Mouse (Mus musculus) intestine, embryonic 14.5 days (tissue): Measurements from ENCODE around the gene Ogn. TPM values are rescaled to one million over a fixed set of nuclear protein-coding genes. Genes with fewer than 3 reads are reported as not detected.

Experiments used
- ATAC-seq: fragments of 200-750 bp; cut with Nextera tagmentation; replicated peaks from 2 replicates; pipeline ENCODE4 v1.8.0; 2017; ENCODE audit warnings: low read depth, moderate number of reproducible peaks, moderate TSS enrichment, moderate library complexity; ENCODE audit not compliant: low FRiP score, low TSS enrichment
- DNase-seq: peaks from one replicate; pipeline ENCODE4 v3.0.0-alpha.2; 2018; ENCODE audit warnings: low spot score
- H3K27ac ChIP-seq: fragments of 300-500 bp; sonication (generic); 2 replicates; pipeline ENCODE4 v1.5.1; 2014; ENCODE audit warnings: low read depth, mild to moderate bottlenecking, control low read depth
- H3K27me3 ChIP-seq: fragments of 300-500 bp; sonication (generic); replicated peaks from 2 replicates; pipeline ENCODE4 v1.6.1; 2014; ENCODE audit warnings: low read length, control low read depth; ENCODE audit not compliant: control insufficient read depth, insufficient read depth
- H3K36me3 ChIP-seq: fragments of 300-500 bp; sonication (generic); 2 replicates; pipeline ENCODE4 v1.6.1; 2014; ENCODE audit warnings: low read length, control low read depth; ENCODE audit not compliant: control insufficient read depth, insufficient read depth
- H3K4me1 ChIP-seq: fragments of 300-500 bp; sonication (generic); replicated peaks from 2 replicates; pipeline ENCODE4 v1.6.1; 2014; ENCODE audit warnings: low read length, control low read depth, mixed read lengths; ENCODE audit not compliant: control insufficient read depth, insufficient read depth
- H3K4me2 ChIP-seq: fragments of 300-500 bp; sonication (generic); 2 replicates; pipeline ENCODE4 v1.6.1; 2014; ENCODE audit warnings: low read length
- H3K4me3 ChIP-seq: fragments of 300-500 bp; sonication (generic); 2 replicates; pipeline ENCODE4 v1.5.1; 2014; ENCODE audit warnings: low read depth, low read length, control low read depth, mixed read lengths
- H3K9ac ChIP-seq: fragments of 300-500 bp; sonication (generic); 2 replicates; pipeline ENCODE4 v1.6.1; 2014; ENCODE audit warnings: mild to moderate bottlenecking, low read length
- H3K9me3 ChIP-seq: fragments of 300-500 bp; sonication (generic); 2 replicates; pipeline ENCODE4 v1.6.1; 2016; ENCODE audit warnings: low read length, control low read depth; ENCODE audit not compliant: control insufficient read depth
- WGBS: fragments of 180-500 bp; shearing (Covaris S2); extraction: QIAGEN DNeasy Blood & Tissue Kit; methylation state at CpG from one replicate; pipeline ENCODE4 v1.1.7; 2014; 5-methylcytosine and 5-hydroxymethylcytosine counted together
- polyA plus RNA-seq: library from polyadenylated mRNA; unstranded; fragments of >200 nt; fragmentation: Nextera tagmentation; extraction: Ambion mirVana; gene quantifications from 2 replicates; pipeline ENCODE4 v1.2.1, GENCODE M21; 2014

The Ogn gene
- polyA plus RNA-seq, 1 experiment from 2014 or later, result 56.9 TPM

GRCm38 (mm10) chr13:49629076-49629475, 21.2 kb downstream of the Ogn start:
- Histone ChIP-seq H3K36me3 (no peaks in the 10 kb centered on the region), H3K27me3 (no peaks in the 10 kb centered on the region), H3K4me1 (no peaks in the 10 kb centered on the region), H3K27ac (no peak overlapping the region), H3K9me3 (no peaks in the 10 kb centered on the region), H3K4me3 (no peak overlapping the region), H3K4me2 (no peak overlapping the region), H3K9ac (no peak overlapping the region)
- DNase-seq, result no peak
- no peak for ATAC-seq
- WGBS, result 96% methylated on average over 2 of the region's 2 CpGs

- 94% methylated on average over 2 of the region's 2 CpGs for WGBS
- no peak overlapping the region for H3K9ac ChIP-seq
- no peak overlapping the region for H3K4me3 ChIP-seq
- no peaks in the 10 kb centered on the region for H3K4me1 ChIP-seq
- ATAC-seq (no peak), DNase-seq (no peak)
- H3K27me3 ChIP-seq, result no peaks in the 10 kb centered on the region
- H3K9me3 ChIP-seq, result no peaks in the 10 kb centered on the region
- peaks cover 4% of the 10 kb centered on the region; the same call in 1 of the 2 replicates for H3K36me3 ChIP-seq
- no peak overlapping the region for H3K4me2 ChIP-seq
- H3K27ac ChIP-seq, result no peak overlapping the region
Observed at GRCm38 (mm10) chr13:49639965-49640364, 32.1 kb downstream of the Ogn start.

- no peak overlapping the region for H3K9ac ChIP-seq
- 75% methylated on average over 6 of the region's 6 CpGs for whole genome bisulfite sequencing
- H3K27me3 ChIP-seq, result no peaks in the 10 kb centered on the region
- H3K9me3 ChIP-seq, result no peaks in the 10 kb centered on the region
- H3K4me2 ChIP-seq, result no peak overlapping the region
- no peak for ATAC-seq
- no peaks in the 10 kb centered on the region for H3K4me1 ChIP-seq
- no peak for DNase-seq
- no peak overlapping the region for H3K4me3 ChIP-seq
- H3K36me3 ChIP-seq, result 0 out of 2 replicates have a peak, but pooled peaks cover 7% of the 10 kb centered on the region
- H3K27ac ChIP-seq, result no peak overlapping the region
Observed at GRCm38 (mm10) chr13:49642650-49643049, 34.8 kb downstream of the Ogn start.

GRCm38 (mm10) chr13:49643669-49644362, 36.0 kb downstream of the Ogn start:
- ATAC-seq (no peak), DNase-seq (no peak)
- Histone ChIP-seq H3K4me1 (no peaks in the 10 kb centered on the region), H3K9ac (no peak overlapping the region), H3K36me3 (0 out of 2 replicates have a peak, but pooled peaks cover 7% of the 10 kb centered on the region), H3K4me3 (no peak overlapping the region), H3K9me3 (no peaks in the 10 kb centered on the region), H3K27ac (0 out of 2 replicates have a peak overlapping the region, but pooled peaks have one; percentile 22), H3K4me2 (no peak overlapping the region), H3K27me3 (no peaks in the 10 kb centered on the region)

GRCm38 (mm10) chr13:49644731-49645529, 37.1 kb downstream of the Ogn start:
- Histone ChIP-seq H3K9ac (no peak overlapping the region), H3K36me3 (0 out of 2 replicates have a peak, but pooled peaks cover 7% of the 10 kb centered on the region), H3K4me2 (no peak overlapping the region), H3K27ac (peak overlapping the region; percentile 27; the same call in 1 of the 2 replicates), H3K4me3 (no peak overlapping the region), H3K27me3 (no peaks in the 10 kb centered on the region), H3K4me1 (no peaks in the 10 kb centered on the region), H3K9me3 (no peaks in the 10 kb centered on the region)
- ATAC-seq (no peak), DNase-seq (peak; percentile 55)
- WGBS, result 50% methylated on average over 2 of the region's 2 CpGs

GRCm38 (mm10) chr13:49646019-49646418, 38.2 kb downstream of the Ogn start:
- no peak overlapping the region for H3K4me3 ChIP-seq
- H3K4me1 ChIP-seq, result no peaks in the 10 kb centered on the region
- 0 out of 2 replicates have a peak, but pooled peaks cover 3% of the 10 kb centered on the region for H3K36me3 ChIP-seq
- no peaks in the 10 kb centered on the region for H3K27me3 ChIP-seq
- H3K4me2 ChIP-seq, result no peak overlapping the region
- H3K9me3 ChIP-seq, result no peaks in the 10 kb centered on the region
- H3K9ac ChIP-seq, result no peak overlapping the region
- no peak overlapping the region for H3K27ac ChIP-seq
- WGBS, result 81% methylated on average over 1 of the region's 1 CpGs
- ATAC-seq (no peak), DNase-seq (no peak)

GRCm38 (mm10) chr13:49651136-49651535, 43.3 kb downstream of the Ogn start:
- Histone ChIP-seq H3K27me3 (no peaks in the 10 kb centered on the region), H3K4me3 (0 out of 2 replicates have a peak overlapping the region, but pooled peaks have one; percentile 91), H3K4me1 (peaks cover 7% of the 10 kb centered on the region; the same call in 1 of the 2 replicates), H3K9me3 (no peaks in the 10 kb centered on the region), H3K4me2 (peak overlapping the region; percentile 63; the same call in 1 of the 2 replicates), H3K27ac (no peak overlapping the region), H3K9ac (no peak overlapping the region), H3K36me3 (0 out of 2 replicates have a peak, but pooled peaks cover 3% of the 10 kb centered on the region)
- 41% methylated on average over 2 of the region's 2 CpGs for WGBS
- ATAC-seq, result no peak
- no peak for DNase-seq

- Histone ChIP-seq H3K9me3 (no peaks in the 10 kb centered on the region), H3K36me3 (peaks cover 8% of the 10 kb centered on the region), H3K27ac (no peak overlapping the region), H3K4me3 (peak overlapping the region; percentile 91), H3K9ac (peak overlapping the region; percentile 61), H3K4me2 (peak overlapping the region; percentile 63), H3K27me3 (no peaks in the 10 kb centered on the region), H3K4me1 (peaks cover 7% of the 10 kb centered on the region; the same call in 1 of the 2 replicates)
- WGBS, result 2% methylated on average over 4 of the region's 4 CpGs
- DNase-seq, result peak; percentile 52
- no peak for ATAC-seq
Observed at GRCm38 (mm10) chr13:49651781-49652351, 44.0 kb downstream of the Ogn start.
